Mouse (Mus musculus) kidney, adult 9 months (tissue): Measurements from ENCODE around the gene Olfr548-ps1.

Experiments used
- DNase-seq: peaks from one replicate; pipeline ENCODE4 v3.0.0; 2022

Gene Olfr548-ps1

GRCm38 (mm10) chr7:102575998-102576397 lies 35.3 kb downstream of the Olfr548-ps1 start:
- DNase-seq, result no peak

- DNase-seq, result no peak
Measured at GRCm38 (mm10) chr7:102591786-102592185, 51.1 kb downstream of the Olfr548-ps1 start, which contains the start of gene Olfr551. Olfr551 (minus strand) TSS chr7:102591886.
